Mouse (Mus musculus): Measurements from ENCODE around the gene 5830411N06Rik.

5830411N06Rik gene

DNA sequence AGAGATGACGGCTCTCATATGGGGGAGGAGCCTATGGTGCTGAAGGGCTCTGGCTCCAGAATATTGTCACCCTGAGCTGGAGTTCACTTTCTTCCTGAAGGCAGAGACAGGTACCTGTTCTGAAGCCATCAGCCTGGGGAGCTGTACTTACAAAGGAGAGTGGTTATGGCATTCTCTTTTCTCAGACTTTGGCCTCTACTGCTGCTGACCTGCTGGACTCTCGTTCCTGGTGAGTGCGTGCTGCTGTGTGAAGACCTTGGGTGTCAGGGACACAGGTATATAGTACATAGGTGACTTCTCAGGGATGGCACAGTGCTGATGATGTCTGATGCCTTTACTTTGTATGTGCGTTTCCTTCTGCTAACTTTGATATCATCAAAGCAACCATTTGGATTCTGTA lies at the start of gene 5830411N06Rik:
Gene 5830411N06Rik (plus strand): TSS at position 69 of the 400 bp plus-strand sequence.
- DNase-seq (ENCODE audit: low read depth, low spot score) = no peak

DNA sequence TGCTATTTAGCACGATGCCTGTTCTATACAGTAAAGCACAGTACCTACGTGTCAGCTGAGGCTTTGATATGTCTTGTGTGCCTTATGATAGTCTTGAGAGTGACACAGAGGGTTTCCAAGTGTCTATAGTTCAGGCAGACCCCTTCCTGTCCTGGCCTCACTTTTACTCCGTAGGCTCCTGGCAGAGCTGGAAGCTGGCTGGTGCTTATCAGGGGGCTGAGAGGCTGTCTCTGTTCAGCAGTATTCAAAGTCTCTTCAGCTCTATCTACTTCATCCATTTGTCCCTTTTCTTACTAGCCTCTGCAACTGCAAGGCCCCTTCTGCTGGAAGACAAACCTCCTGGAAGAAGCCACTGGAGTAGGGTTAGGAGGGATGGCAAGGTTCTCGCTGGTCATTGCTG lies 46.0 kb upstream of the 5830411N06Rik start:
- DNase-seq (ENCODE audit: low read depth, low spot score) = no peak

DNA sequence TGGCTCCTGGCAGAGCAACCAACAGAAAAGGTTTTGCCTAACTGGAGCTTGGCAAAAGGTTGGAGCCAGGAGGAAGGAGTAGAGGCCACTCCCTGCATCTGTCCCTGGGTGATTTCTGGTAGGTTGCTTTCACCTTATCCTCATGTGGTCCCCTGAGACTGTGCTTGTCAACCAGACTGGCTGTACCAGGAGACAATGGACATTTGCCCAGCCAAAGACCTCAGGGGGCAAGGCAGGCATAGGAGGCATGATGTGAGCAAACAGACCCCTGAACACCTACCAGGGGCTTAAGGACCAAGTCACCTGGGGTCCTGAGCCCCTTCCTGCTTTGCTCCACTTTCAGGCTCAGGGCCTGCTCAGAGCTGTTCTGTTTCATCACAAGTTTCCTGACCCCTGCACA lies 41.2 kb upstream of the 5830411N06Rik start, which contains the start of gene Olfr524:
Gene Olfr524 (minus strand): TSS at position 101 of the 400 bp plus-strand sequence.
- no peak for DNase-seq (ENCODE audit: low read depth, low spot score)

DNA sequence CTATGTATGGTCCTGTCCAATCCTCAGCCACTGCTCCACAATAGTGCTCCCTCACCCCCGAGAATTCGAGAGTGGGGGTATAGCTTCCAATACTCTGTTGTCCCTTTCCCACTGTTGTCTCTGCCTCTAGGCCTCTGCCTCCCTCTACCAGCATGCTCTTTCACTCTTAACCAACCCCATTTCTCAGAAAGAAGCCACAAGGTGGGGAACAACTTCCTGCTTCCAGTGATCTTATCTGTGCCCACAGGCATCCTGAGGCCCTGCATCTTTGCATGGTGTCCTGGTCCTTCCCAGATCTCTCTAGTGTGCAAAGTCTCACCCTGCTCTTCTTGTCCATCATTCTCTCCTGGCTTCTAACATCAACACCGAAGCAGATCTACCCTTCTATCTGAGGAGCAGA lies 40.2 kb upstream of the 5830411N06Rik start:
- DNase-seq (ENCODE audit: low read depth, low spot score) = no peak

DNA sequence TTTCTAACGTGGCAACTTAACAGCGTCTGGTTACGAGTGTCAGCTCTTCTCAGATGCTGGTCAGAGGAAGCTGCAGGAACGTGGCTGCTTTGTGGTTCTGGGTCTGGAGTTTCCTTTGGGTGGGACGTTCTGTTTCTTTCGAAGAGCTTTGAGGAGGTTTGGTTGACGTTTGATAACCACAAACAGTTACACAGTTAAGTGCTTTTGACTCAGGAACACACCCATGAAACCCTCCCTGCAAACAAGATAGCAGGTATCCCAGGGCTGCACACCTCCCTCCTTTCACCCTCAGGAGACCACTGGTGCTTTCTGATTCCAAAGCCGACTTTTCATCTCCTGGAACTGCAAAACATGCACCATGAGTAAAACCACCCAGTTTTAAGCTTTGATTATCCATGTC lies 38.9 kb upstream of the 5830411N06Rik start:
- DNase-seq (ENCODE audit: low read depth, low spot score) = no peak

DNA sequence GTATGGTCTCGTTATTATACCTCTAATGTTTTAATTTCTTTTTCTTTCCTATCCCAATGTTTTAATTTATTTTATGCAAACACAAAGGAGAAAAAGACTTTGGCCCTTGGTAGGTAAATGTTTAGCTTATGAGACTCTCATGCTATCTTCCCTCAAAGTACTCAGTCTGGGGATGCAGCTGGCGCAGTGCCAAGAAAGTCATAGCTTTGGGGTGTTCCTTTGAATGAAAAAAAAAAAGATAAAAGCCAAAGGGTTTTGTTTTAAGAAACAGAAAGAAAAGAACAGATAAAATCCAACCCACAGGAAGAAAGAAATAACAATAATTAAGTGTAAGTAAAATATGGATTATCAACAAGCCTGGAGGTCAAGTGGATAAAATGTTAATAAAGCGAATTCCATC lies 38.4 kb upstream of the 5830411N06Rik start:
- no peak for DNase-seq (ENCODE audit: low read depth, low spot score)

DNA sequence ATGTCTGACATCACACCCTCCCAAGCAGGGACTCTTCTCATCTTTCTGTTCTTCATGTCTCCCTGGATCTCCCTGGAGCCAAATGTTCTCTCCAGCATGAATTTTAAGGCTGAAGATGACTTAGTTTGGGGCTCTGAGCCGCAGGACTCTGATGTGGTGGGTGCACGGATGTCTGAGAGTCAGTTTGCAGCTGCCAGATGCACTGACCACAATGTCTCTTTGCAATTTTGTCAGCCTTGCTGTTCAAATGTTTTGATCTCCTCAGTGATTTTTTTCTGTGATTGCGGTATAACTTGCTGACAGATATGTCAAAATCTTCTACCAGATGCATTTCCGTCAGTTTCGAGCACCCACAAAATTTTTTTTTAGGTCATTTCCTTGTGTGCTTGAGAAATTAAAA lies 33.2 kb upstream of the 5830411N06Rik start:
- no peak for DNase-seq (ENCODE audit: low read depth, low spot score)

DNA sequence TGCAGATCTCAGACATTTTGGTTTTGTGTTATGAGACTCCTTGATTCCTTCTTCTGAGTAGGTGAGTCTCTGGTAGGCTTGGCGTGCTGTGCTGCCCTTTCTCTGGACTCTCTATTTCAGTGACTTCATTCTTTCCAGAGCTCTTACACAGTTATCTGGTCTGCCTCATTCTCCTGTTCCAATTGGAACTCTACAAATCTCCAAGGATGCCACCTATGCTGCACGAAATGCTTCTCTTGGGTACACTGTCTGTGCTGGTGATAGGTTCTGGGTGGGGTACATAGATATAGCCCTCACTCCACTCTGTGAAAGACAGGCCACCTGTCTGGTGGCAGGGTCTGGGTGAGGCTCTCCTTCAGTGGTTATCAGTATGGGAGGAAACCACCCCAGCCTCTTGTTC lies 29.1 kb upstream of the 5830411N06Rik start, which contains the start of gene Cd163l1:
Gene Cd163l1 (plus strand): TSS at position 301 of the 400 bp plus-strand sequence.
- no peak for DNase-seq (ENCODE audit: low read depth, low spot score)

DNA sequence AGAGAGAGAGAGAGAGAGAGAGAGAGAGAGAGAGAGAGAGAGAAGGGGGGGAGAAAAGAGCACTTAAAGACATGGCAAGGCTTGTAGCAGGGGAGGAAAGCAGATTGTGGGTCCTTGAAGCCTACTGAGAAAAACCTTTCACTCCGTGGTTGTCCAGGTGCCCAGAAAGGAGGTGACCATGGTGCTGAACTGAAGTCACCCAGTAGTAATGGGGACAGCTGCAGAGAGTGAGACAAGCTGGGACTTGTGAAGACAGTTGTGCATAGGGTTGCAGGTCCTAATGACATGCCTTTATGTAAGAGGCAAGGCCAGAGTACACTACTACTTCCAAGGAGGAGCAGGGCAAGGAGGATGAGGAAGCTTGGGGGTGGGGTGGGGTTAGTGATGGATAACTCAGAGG lies 27.8 kb upstream of the 5830411N06Rik start:
- no peak for DNase-seq (ENCODE audit: low read depth, low spot score)

DNA sequence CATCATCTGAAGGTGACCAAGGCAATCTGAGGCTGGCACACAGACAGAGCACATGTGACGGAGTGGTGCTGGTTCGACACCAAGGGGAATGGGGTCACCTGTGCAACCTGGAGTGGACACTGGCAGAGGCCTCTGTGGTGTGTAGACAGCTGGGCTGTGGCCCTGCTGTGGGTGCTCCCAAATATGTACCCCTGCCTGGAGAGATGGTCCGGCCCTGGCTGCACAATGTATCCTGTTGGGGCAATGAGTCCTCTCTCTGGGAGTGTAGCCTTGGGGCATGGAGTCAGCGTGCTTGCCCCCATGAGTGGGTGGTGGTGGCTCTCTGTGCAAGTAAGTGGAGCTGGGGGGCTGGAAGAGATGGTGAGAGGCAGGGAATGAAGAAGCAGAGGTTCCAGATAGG lies 26.7 kb upstream of the 5830411N06Rik start:
- no peak for DNase-seq (ENCODE audit: low read depth, low spot score)

DNA sequence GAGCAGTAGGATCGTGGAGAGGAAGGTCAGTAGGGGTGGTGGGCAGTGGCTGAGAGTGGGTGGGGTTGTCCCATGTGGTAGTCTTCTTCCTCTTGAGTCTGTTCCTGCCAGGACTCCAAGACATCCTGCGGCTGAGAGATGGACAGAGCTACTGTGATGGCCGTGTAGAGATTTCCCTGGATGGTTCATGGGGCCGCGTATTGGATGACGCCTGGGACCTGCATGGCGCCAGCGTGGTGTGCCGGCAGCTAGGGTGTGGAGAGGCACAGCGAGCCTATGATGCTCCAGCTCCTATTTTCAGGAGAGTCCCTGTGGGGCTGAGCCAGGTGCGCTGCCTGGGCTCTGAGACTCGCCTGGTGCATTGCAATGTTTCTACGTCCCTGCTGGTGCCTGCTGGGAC lies 22.9 kb upstream of the 5830411N06Rik start:
- no peak for DNase-seq (ENCODE audit: low read depth, low spot score)

DNA sequence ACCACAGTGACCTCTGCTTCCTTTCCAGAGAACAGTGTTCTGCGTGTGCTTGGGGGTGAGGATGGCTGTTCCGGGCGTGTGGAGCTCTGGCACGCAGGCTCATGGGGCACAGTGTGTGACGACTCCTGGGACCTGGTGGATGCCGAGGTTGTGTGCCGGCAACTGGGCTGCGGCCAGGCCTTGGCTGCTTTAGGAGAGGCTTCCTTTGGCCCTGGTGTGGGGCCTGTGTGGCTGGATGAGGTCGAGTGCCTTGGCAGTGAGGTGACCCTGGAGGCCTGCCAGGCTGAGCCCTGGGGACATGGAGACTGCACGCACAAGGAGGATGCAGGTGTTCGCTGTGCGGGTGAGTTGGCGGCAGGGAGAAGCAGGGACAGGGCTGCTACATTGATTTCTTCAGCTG lies 18.6 kb upstream of the 5830411N06Rik start:
- no peak for DNase-seq (ENCODE audit: low read depth, low spot score)

DNA sequence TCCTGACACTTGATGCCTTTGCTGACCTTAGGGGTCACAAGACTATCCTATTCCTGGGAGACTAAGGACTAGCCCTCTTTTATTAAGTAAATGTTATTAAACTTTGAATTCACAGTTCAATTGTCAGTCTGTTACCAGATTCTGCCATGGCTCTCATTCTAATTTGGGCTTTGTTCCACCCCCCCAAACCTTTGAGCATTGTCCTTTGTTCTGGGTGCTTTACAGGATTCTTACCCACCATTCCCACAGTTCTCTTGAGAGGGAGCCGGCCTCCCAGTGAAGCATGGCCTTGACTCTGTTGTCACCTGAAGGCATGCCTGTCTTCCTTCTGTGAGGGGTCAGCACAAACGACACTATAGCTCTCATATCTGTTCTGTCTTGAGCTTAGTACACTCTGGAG lies 16.1 kb upstream of the 5830411N06Rik start:
- DNase-seq (ENCODE audit: low read depth, low spot score) = no peak

DNA sequence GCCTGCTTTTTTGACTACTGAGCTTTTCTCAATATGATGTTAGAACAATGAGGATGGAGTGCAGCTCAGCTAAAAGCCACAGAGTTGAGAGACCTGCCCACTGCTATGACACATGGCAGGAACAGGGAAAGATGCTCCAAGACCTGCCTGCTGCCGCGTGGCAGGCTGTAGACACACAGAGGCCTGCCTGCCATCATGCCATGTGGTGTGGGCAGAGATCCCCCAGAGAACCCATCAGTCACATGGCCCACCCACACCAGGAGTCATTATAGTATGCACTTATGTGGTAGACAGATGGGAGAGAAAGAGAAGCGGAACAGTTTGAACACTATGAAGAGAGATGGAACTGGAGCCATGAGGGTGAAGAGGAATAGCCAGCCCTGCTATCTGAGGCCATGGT lies 13.4 kb upstream of the 5830411N06Rik start:
- DNase-seq (ENCODE audit: low read depth, low spot score) = no peak

DNA sequence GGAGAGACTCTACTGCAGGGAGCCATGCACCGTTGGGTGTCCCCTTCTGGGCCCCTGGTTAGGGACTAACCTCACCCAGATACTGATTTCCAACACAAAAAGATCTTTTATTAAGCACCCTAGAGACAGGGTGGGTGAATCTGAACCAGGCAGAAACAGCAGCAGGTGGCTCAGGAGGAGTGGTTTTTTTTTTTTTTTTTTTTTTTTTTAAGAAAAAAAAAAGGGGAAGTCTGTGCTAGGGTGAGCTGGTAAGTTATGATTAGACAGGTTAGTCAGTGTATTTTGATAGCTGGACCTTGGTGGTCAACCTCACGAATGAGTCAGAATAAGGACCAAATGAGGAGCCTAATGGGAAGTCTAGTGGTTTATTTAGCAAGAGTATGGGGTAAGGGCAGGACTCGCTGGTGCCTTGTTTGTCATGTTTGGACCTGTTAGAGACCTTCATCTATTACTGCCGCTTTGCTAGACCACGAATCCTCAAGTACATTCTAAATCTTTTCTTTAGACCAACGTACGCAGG lies 6.8 kb downstream of the 5830411N06Rik start:
- DNase-seq (ENCODE audit: low read depth, low spot score) = no peak

DNA sequence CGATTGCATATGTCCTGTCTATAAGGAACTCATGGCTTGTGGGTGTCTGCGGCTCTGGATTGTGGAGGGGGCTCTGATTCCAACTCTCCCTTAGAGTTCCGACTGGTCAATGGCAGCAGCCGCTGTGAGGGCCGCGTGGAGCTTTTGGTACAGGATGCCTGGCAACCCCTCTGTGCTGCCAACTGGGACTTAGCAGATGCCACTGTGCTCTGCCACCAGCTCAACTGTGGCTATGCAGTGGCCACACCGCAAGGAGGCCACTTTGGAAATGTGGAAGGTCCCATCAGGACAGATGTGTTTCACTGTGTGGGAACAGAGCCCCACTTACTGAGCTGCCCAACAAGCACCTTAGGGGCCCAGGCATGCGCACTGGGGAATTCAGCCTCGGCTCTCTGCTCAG lies 48.7 kb downstream of the 5830411N06Rik start:
- DNase-seq (ENCODE audit: low read depth, low spot score) = no peak

DNA sequence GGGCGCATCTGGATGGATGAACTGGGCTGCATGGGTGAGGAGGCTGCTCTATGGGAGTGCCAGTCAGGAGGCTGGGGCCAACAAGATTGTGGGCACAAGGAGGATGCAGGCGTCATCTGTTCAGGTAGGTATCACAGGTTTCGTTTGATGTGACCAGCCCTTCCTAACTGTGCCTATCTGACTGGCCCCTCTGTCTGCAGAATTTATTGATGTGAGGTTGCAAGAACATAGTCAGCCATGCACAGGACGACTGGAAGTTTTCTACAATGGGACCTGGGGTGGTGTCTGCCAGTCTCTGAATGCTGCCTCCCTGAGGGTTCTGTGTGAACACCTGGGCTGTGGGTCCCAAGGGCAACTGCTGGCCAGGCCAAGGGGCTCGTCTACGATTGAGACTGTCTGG lies 49.8 kb downstream of the 5830411N06Rik start:
- no peak for DNase-seq (ENCODE audit: low read depth, low spot score)

DNA sequence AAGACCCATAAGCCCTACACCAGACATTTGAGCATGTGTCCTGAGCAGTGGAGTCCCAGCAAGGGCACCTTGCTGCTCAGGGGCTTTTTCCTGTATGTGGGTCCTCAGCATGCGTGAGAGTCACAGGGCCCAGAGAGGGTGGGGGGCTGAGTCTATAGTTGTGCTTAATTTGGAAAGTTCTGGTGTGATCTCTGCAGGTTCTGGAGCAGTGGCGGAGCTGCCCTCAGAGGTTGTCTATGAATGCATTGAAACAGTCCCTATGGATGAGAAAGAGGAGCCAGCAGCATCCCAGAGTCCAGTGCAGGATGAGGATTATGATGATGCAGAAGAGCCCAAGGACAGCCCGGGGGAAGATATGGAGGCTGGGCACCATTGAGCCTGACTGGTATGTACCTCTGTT lies 52.3 kb downstream of the 5830411N06Rik start:
- DNase-seq (ENCODE audit: low read depth, low spot score) = no peak

DNA sequence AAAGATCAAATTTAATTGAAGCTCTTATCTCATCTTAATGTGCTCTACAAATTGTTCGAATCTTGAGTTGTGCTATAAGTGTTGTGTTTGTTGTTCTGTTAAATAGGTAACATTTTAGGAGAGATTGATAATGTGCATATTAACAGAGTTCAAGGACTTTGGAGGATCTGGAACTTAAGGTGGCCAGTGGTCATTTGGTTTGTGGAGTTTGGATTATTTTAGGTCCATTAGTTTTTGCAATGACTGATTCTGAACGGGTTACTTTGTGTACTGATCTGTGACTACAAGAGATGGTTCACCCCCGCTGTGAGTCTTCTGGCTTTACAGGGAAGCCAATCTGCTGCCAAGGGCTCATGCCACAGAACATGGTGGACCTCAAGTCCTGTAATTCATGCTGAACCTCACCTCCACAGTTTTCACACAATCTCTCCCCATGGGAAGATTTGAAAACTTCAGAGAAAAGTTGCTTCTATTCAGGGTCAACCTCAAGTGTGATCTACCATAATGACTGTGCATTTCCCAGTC lies 72.8 kb downstream of the 5830411N06Rik start:
- DNase-seq (ENCODE audit: low read depth, low spot score) = no peak

DNA sequence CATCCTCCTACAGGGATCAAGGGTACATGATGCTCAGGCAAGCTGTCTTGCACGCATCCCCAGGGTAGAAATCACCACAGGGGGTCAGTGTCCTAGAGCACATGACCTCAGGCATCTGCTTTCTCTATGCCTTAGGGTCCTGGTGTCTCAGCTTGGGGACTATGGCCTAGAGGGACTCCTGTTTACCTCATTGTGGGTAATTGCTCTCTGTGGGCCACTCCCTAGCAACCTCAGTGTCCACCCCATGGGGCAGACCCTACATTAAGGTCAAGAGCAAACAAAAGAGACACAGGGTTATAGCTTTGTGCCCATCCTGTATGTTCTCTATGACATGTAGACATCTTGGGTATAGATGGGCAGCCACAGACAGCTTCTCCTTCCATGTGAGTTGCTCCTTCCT lies 73.5 kb downstream of the 5830411N06Rik start, which contains the start of gene Olfr525:
Gene Olfr525 (plus strand): TSS at position 301 of the 400 bp plus-strand sequence.
- DNase-seq (ENCODE audit: low read depth, low spot score) = no peak

DNA sequence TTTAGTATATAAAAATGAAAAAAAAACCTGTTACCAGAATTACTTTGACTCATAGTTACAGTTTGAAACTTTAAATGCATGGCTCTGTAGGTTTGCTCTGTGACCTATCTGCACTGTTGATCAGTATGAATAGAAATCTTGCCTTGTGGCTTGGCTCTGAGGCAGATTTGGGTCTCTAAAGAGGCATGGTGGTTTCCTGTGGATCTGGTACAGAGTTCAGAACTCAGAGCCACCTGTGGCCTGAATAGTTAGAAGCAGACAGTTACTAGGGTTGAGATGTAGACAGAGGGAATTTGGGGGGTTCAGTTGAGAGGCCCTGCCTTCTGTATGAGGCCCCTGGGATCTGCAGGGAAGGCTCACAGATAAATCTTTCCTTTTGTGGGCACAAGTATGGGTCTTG lies 74.1 kb downstream of the 5830411N06Rik start:
- DNase-seq (ENCODE audit: low read depth, low spot score) = no peak

DNA sequence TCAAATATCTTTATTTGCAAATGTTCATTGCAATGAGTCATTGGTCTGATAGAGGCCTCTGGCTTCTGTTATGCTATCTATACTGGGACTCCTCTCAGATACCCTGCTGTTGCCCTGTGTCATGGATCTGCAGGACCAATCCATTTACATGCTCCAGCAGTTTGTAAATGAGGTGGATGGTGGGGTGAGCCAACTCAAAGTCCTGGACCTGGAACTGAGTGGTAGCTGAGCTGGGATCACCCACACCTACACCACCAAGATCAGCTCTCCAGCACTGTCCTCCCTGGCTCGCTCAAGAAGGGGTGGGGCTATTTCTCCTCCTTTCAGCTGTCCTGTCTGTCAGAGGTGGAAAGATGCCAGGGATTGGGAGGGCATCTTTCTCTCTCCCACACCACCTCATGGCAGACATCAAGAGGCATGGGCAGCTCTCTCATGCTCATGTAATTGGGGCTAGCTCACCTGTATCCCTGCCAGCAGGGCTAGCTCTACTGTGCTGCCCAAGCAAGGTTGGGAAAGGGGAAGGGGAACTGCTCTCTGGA lies 82.8 kb downstream of the 5830411N06Rik start:
- no peak for DNase-seq (ENCODE audit: low read depth, low spot score)

DNA sequence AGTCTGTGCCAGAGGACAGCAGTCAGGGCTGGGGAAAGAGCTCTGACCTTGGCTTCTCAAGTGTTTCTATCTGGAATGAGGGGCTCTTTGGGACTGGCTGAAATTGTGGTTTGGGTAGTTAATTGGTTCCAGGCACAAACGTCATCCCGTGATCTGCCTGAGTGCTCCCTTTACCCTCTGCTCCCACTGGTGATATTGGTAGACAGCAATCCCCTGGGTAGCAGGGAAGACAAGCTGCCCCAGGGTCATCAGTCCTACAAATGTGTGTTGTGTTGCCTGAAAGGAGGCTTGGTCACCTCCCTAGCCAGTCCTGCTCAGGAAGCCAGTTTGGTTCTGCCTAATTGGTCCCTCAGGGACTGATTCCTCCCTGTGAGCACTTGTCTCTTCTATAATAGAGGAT lies 86.6 kb downstream of the 5830411N06Rik start, which contains the start of gene Olfr527:
Gene Olfr527 (plus strand): TSS at position 301 of the 400 bp plus-strand sequence.
- DNase-seq (ENCODE audit: low read depth, low spot score) = no peak

All from brain, embryonic 18.5 days (tissue).